Mouse (Mus musculus) v-Abl transformed pro-B cells (cell line): Measurements from ENCODE around the gene Vmn1r53.
"Not testable (repeated sequence)": the region's sequence is repeated elsewhere in the genome, so short reads cannot be mapped to it uniquely, and the experiment has no call there.

ENCODE experiments used
- in situ Hi-C, 2 experiments: fragments of 400-800 bp; cut with MboI; formaldehyde crosslinking; loops; one replicate each; pipeline ENCODE4 v1.15.1; 2025; ENCODE audit not compliant: unreplicated experiment in 2 of 2

The Vmn1r53 gene

DNA sequence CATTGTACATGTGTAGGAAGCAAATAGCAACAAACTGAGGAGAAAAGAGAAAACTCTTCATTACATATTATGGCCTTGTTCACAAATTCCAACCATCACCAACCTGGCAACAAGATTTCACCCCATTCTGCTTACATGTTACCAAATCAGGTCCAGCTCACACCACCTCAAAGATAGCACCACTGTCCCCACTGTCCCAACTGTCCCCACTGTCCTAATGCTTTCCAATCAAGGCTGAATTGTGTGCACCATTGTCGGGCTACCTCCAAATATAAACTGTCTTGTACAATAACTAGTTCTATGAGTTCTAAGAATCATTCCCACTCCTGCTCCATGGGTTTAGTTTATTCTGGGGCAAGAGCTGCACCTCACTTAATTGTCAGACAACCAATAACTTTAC lies at the start of gene Vmn1r53:
Vmn1r53 (minus strand) TSS at position 101 of the 400 bp plus-strand sequence.
- in situ Hi-C loops, result no loop called here

DNA sequence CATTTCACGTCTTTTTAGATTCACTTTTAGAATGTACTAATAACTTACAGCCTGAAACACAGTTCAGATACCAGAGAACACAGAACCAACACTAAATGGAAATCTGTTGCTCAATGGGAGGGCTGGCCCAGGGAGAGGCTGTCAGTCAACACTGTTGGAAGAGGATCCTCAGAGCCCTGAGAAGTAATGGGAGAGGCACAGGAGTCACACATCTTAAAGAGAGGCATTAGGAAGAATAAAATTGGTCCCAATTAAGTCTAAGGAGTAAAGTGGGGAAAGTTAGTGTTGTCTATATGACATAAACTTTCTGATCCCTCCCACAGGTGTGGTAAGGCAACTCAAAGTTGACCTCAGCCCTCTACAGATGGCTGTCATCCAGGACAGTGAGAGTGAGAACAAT lies 21.8 kb upstream of the Vmn1r53 start, which contains the start of gene Vmn1r54:
Vmn1r54 (plus strand) TSS at position 301 of the 400 bp plus-strand sequence.
- in situ Hi-C loops, result no loop called here

DNA sequence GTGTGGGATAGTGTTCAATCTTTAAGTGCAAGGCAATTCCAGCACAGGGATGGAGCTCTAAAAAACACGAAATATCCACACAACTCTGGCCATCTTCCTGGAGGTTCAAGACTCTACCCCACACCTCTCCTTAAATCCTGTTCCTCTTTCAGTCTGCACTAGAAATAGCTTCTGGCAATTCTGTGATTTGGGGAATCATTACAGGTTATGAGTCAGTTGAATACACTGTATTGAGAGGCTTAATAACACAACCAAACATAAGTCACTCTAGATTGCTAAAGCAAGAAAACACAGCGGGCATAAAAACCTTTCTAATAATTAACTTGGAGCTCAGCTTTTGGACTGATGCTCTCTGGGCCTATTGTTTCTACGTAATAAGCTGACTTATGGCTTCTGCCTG lies 19.8 kb upstream of the Vmn1r53 start:
- in situ Hi-C loops, result no loop called here

DNA sequence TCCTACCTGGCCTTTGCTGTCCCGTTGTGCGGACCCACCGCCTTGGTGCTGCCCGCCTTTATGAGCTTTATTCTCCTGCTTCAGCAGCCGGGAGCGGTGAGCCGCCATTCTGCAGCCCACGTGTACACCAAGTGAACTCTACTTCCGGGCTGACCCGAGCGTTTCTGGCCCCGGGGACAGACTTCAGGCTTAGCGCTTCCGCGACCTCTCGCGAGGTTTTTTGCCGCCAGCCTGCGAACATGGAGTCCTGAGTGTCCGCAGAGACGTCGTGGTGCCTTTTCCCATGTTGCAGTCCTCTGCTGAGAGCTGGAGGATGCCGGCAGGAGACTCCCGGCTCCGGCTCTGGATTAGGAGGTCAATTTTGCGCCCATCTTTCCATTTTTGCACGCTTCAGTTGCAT lies 8.4 kb upstream of the Vmn1r53 start:
- in situ Hi-C loops, result no loop called here

DNA sequence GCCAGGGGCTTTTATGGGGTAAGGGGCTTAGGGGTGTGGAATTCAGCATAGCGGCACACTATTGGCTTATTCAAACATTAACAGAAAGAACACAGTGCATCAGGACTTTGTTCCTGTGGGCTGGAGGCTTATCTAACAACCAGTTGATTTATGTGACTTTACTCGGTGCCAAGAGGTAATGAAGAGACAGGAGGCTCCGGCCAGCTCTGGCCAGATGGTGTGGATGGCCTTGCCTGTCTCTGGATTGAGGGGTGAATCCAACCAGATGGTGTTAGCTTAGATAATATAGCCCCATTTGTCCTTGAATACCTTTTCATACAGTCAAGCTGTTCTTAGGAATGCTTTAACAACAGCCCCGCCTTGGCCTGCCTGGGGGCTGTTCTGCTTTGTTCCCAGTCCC lies 7.9 kb upstream of the Vmn1r53 start:
- in situ Hi-C loops, result not testable (repeated sequence)

DNA sequence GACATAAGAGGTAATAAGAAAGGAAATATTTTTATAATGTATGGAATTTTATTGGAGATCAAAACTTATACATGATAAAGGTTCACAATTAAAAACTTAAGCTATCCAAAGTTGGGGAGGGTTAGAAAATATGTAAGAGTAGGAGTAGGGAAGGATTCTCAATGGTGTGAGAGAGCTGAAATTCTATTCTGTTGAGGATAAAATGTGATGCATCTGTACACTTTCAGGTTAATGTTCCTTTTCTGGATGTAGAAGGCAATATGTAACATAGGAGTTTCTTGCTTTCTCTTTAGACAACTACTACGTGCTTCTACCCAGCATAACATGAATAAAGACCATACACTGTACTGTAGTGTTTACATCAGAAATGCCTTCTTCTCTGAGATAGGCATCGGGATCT lies 21.7 kb downstream of the Vmn1r53 start, which contains the start of gene V1ra8:
V1ra8 (plus strand) TSS at position 301 of the 400 bp plus-strand sequence.
- in situ Hi-C loops, result not testable (repeated sequence)

DNA sequence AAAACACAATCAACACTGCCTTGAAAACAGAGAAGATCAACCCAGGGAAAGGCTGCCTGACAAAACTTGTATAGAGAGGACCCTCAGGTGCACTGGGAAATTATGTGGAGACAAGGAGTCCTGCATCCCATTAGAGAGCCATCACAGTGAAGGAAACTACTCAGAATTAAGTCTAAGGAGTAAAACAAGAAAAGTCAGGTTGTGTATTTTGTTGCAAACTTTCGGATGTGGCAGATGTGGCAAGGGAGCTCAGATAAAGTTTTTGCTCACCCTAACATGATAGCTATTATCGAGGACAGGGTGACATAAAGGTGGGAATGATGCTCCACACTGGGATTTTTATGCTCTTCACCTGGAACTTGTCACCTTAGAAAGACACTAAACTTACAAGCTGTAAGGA lies 49.7 kb downstream of the Vmn1r53 start, which contains the start of gene Vmn1r52:
Vmn1r52 (plus strand) TSS at position 301 of the 400 bp plus-strand sequence.
- in situ Hi-C loops, result no loop called here
